ENCODE assay signal across 27 mouse cellular contexts in genomic region chr2:171766193-171766930, GRCm38 (mm10).
A peak's percentile ranks its signal among the peaks of the same experiment; 100 is the strongest.
DNase-seq lines count a peak whose midpoint lies in the region; ATAC-seq and TF ChIP-seq lines count a peak whose summit lies in the region.
"Had no signal": no experiment of that assay in that cellular context is flagged by ENCODE, and none has a peak within 500 bp of the region (broad histone marks: within the 10 kb centered on the region; RNA-seq: fewer than 3 reads in every experiment).

No protein-coding gene starts in this region.

- H3K4me1 ChIP-seq in forebrain, embryonic 14.5 days (ENCODE audit: control insufficient read depth, insufficient read depth, low read length), result no peaks in the 10 kb centered on the region
- H3K4me1 ChIP-seq in forebrain, embryonic 10.5 days, result peaks cover 7% of the 10 kb centered on the region; the same call in 1 of the 2 replicates
- no peaks in the 10 kb centered on the region for H3K4me1 ChIP-seq in lung, postnatal 0 days (ENCODE audit: insufficient read depth, low read depth, low read length)
- H3K4me1 ChIP-seq: embryonic facial prominence, embryonic 12.5 days; hindbrain, embryonic 15.5 days; kidney, embryonic 15.5 days; limb, embryonic 15.5 days; liver, embryonic 13.5 days; megakaryocyte, embryonic 14.5 days; midbrain, embryonic 15.5 days had no signal

- TF ChIP-seq EP300 in lung, postnatal 0 days (IDR thresholded peaks at IDR 0.05), result no peak

- DNase-seq in forebrain, embryonic 14.5 days (ENCODE audit: low spot score), result peak; percentile 45
- no peak for DNase-seq in forebrain, embryonic 10.5 days (ENCODE audit: extremely low spot score, low spot score)
- DNase-seq in left cerebral cortex, postnatal 4 days, result peak; percentile 50
- DNase-seq in left cerebral cortex, postnatal 10 days (ENCODE audit: extremely low spot score in 1 of 2, low spot score in 2 of 2), result no peak
- DNase-seq in lung, postnatal 0 days (ENCODE audit: low spot score), result peak; percentile 6
- DNase-seq in lung, postnatal 14 days, result no peak
- peak; percentile 1 for DNase-seq in skeletal muscle tissue, adult 2 months (ENCODE audit: low read depth, low spot score)
- DNase-seq: adrenal gland, postnatal 14 days; cerebellum, adult 18-20 months; cerebellum, postnatal 36 days; gastrocnemius, postnatal 14 days; kidney, adult 18-20 months; kidney, postnatal 25 days; liver, embryonic 13.5 days; lung, adult 2 months; right cerebral cortex, postnatal 25 days; spleen, adult 18-20 months; thymus, adult 18-20 months; thymus, postnatal 25 days had no signal

- no peak overlapping the region for H3K4me3 ChIP-seq in forebrain, embryonic 14.5 days (ENCODE audit: low read depth, low read length)
- no peak overlapping the region for H3K4me3 ChIP-seq in forebrain, embryonic 10.5 days
- no peak overlapping the region for H3K4me3 ChIP-seq in lung, postnatal 0 days (ENCODE audit: low read depth, low read length)
- H3K4me3 ChIP-seq: embryonic facial prominence, embryonic 12.5 days; hindbrain, embryonic 15.5 days; kidney, embryonic 15.5 days; limb, embryonic 15.5 days; liver, embryonic 13.5 days; megakaryocyte, embryonic 14.5 days; midbrain, embryonic 15.5 days had no signal

- no peak overlapping the region for H3K27ac ChIP-seq in forebrain, embryonic 14.5 days (ENCODE audit: low read depth, low read length)
- H3K27ac ChIP-seq in forebrain, embryonic 10.5 days, result no peak overlapping the region
- H3K27ac ChIP-seq in lung, postnatal 0 days (ENCODE audit: low read length), result no peak overlapping the region
- H3K27ac ChIP-seq: embryonic facial prominence, embryonic 12.5 days; hindbrain, embryonic 15.5 days; kidney, embryonic 15.5 days; limb, embryonic 15.5 days; liver, embryonic 13.5 days; midbrain, embryonic 15.5 days had no signal

- H3K36me3 ChIP-seq in forebrain, embryonic 14.5 days (ENCODE audit: control insufficient read depth, insufficient read depth, low read length), result no peaks in the 10 kb centered on the region
- H3K36me3 ChIP-seq in forebrain, embryonic 10.5 days (replicated peaks), result no peaks in the 10 kb centered on the region
- no peaks in the 10 kb centered on the region for H3K36me3 ChIP-seq in lung, postnatal 0 days (ENCODE audit: insufficient read depth, low read length)
- H3K36me3 ChIP-seq: embryonic facial prominence, embryonic 12.5 days; hindbrain, embryonic 15.5 days; kidney, embryonic 15.5 days; limb, embryonic 15.5 days; liver, embryonic 13.5 days; midbrain, embryonic 15.5 days had no signal

- TF ChIP-seq CTCF in lung, postnatal 0 days (IDR thresholded peaks at IDR 0.05), result no peak

- no peak overlapping the region for H3K4me2 ChIP-seq in forebrain, embryonic 14.5 days (ENCODE audit: low read length)
- H3K4me2 ChIP-seq in lung, postnatal 0 days (replicated peaks; ENCODE audit: low read depth, low read length), result no peak overlapping the region
- H3K4me2 ChIP-seq: embryonic facial prominence, embryonic 12.5 days; heart, embryonic 11.5 days; hindbrain, embryonic 15.5 days; kidney, embryonic 15.5 days; limb, embryonic 15.5 days; liver, embryonic 13.5 days; midbrain, embryonic 15.5 days had no signal

- intact Hi-C loops in left cerebral cortex, postnatal 4 days (cut with DNase I), result no loop called here
- intact Hi-C loops in left cerebral cortex, postnatal 10 days (cut with DNase I), result no loop called here

- no peaks in the 10 kb centered on the region for H3K9me3 ChIP-seq in forebrain, embryonic 14.5 days (replicated peaks; ENCODE audit: control insufficient read depth, low read length)
- no peaks in the 10 kb centered on the region for H3K9me3 ChIP-seq in forebrain, embryonic 10.5 days
- no peaks in the 10 kb centered on the region for H3K9me3 ChIP-seq in lung, postnatal 0 days (ENCODE audit: low read length)
- H3K9me3 ChIP-seq: embryonic facial prominence, embryonic 12.5 days; hindbrain, embryonic 15.5 days; kidney, embryonic 15.5 days; limb, embryonic 15.5 days; liver, embryonic 13.5 days; midbrain, embryonic 15.5 days had no signal

- no peaks in the 10 kb centered on the region for H3K27me3 ChIP-seq in forebrain, embryonic 14.5 days (replicated peaks; ENCODE audit: control insufficient read depth, insufficient read depth, low read length)
- no peaks in the 10 kb centered on the region for H3K27me3 ChIP-seq in forebrain, embryonic 10.5 days (ENCODE audit: poor library complexity, severe bottlenecking)
- no peaks in the 10 kb centered on the region for H3K27me3 ChIP-seq in lung, postnatal 0 days (replicated peaks; ENCODE audit: insufficient read depth, low read length)
- H3K27me3 ChIP-seq: embryonic facial prominence, embryonic 12.5 days; hindbrain, embryonic 15.5 days; kidney, embryonic 15.5 days; limb, embryonic 15.5 days; liver, embryonic 13.5 days; megakaryocyte, embryonic 14.5 days; midbrain, embryonic 15.5 days had no signal

- H3K9ac ChIP-seq in forebrain, embryonic 14.5 days (ENCODE audit: low read length), result no peak overlapping the region
- H3K9ac ChIP-seq in lung, postnatal 0 days (replicated peaks; ENCODE audit: low read depth), result no peak overlapping the region
- H3K9ac ChIP-seq: embryonic facial prominence, embryonic 12.5 days; hindbrain, embryonic 15.5 days; kidney, embryonic 15.5 days; limb, embryonic 15.5 days; liver, embryonic 13.5 days; midbrain, embryonic 15.5 days had no signal

- ATAC-seq in forebrain, embryonic 14.5 days, result no peak
- no peak for ATAC-seq in lung, postnatal 0 days
- ATAC-seq: CD4-positive, CD25-positive, alpha-beta regulatory T cell, adult 4 months; midbrain, embryonic 15.5 days had no signal

- 72% methylated on average over 7 of the region's 7 CpGs for WGBS in forebrain, embryonic 14.5 days
- WGBS in forebrain, embryonic 10.5 days, result 88% methylated on average over 7 of the region's 7 CpGs
- 53% methylated on average over 7 of the region's 7 CpGs for WGBS in lung, postnatal 0 days

Comparison
In these comparisons a context has a peak if more than half of its experiments do, and no peak if none do; other contexts are left out.
1. DNase-seq: peak in forebrain, embryonic 14.5 days (single experiment), left cerebral cortex, postnatal 4 days (single experiment), lung, postnatal 0 days (single experiment) and skeletal muscle tissue, adult 2 months (single experiment); none in forebrain, embryonic 10.5 days (single experiment), left cerebral cortex, postnatal 10 days (0 of 2) and lung, postnatal 14 days (single experiment).